Mouse (Mus musculus) retina, postnatal 1 day (tissue): ENCODE measurements at regions not wholly inside any gene's neighbourhood (a gene's known extent, or its start where the extent isn't known, plus 50 kb on each side); places are given as distances from the start of the nearest gene placed in this dataset.

Experiments used
- DNase-seq: peaks from one replicate; pipeline ENCODE4 v3.0.0-alpha.2; 2012

DNA sequence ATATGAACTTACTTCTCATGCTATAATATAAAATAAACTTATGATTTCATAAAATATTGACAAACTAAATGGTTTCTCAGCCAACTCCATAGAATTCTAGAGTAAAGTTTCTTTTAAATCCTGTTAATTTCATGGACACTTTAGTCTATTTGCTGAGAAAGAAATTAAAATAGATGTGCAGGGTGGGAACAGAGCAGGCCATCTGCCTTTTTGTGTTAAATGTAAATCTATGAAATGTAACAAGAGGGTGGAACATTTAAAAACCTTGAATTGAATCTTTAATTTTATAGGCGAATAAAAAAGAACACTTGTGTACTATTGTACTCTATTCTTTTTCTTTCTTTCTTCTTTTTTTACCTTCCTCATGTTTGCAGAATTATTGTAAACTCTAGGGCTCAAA lies 1050.7 kb downstream of the Tbl1xr1 start:
- DNase-seq: no peak

DNA sequence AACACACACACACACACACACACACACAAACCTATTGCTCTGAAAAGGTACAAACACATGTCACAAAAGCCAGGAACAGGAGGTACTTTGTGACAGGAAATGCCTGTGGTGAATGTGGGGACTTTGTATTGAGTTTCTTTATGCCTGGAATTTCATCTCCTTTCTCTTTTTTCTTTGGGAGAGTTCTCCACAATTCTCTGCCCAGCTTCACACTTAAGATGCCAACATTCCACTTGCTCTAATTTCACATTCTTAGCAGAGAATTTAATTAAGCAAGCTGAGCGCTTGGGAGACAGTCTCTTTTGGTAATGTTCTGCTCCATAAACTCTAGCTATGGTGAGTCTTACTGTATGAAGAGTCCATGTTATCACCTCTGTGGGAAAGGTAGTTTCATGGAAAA lies 1059.1 kb downstream of the Tbl1xr1 start:
- no peak for DNase-seq

DNA sequence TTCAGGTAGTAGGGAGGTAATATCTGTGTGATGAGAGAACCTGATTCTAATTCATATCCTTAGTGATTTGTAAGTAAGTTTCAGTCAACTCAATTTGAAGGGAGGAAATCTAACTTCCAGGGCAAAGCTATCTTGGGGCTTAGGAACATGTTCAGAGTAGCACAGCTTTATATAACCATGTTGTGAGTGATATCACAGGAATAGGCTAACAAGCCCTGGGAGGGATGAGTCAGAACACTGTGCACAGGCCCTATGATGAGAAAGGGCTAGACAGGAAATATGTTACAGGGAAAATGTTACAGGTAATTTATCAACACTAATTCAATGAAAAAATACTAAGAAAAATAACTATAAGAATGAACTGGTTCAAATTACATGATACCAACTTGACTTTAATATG lies 1062.5 kb downstream of the Tbl1xr1 start:
- no peak for DNase-seq

DNA sequence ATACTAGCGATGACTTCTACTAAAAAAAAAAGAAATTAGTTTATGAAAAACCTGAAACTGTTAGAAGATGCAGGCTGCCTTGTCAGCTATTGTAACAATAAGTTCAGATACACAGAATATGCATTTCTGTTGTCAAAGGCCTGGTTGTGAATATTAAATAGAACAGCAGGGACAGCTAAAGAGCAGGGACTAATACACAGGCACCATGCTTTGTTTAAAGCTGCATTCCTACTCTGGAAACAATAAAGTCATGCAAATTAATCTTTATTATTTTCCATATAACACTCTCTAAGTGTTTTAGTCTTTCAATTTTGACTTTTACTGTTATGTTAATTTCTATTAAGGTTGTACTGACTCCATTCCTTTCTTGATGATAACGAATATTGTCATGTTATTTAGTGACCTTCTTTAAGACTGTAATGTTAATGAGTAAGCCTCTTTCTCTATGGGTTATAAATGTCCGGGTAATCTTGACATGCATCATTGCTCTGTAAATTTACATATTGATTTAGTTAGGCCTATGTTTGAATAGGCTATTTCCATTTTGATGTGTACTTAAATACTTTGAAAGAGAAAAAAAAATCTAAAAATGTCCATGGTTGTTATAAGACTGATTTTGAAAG lies 1088.5 kb downstream of the Tbl1xr1 start:
- peak; percentile 63 for DNase-seq

DNA sequence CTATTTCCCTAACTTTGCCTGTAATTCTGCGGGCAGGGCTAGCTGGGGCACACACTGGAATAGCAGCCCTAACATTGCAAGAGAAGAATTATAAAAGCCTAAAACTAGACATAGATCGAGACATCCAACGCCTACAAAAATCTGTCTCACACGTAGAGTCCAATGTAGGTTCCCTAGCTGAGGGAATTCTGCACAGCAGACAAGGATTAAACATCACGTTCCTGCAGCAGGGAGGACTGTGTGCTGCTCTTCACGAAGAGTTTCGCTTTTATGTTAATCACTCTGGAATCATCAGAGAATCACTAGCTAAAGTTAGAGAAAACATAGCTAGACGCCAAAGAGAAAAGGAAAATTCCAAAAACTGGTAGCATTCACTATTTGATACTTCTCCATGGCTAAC lies 1106.9 kb downstream of the Tbl1xr1 start:
- no peak for DNase-seq

DNA sequence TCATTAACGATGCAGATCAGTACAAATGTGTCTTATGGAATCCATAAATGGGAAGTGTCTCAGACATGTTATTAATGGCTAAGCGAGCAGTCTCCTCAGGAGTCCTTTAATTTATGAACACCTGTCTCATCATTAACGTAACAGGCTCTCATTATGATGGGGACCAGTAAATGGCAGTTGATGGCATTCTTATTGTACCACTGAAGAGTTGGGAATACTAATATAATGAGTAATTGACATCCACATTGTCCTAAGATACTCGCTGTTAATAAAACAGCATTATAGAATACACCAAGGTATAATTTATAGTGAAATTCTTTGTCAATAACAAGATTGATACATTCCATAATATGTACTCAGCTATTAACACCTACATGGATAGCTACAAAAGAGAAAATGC lies 1112.0 kb downstream of the Tbl1xr1 start:
- no peak for DNase-seq

DNA sequence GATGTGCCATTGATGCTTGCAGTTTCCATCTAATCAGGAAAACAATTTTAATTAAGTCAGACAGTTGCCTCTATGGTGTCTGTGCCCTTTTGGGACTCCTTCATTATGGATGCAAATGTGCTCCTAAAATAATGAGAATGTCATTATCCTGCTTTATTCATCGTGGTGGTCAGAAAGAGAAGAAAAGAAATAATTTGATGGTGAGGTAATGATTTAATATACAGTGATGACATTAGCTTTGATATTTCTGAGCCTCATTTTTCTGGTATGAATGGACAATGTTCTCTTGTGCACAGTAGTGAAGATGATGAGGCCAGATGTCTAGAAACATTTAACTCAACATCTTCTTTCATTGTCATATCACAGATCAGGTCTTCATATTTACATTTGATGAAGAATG lies 1123.6 kb downstream of the Tbl1xr1 start:
- peak; percentile 94 for DNase-seq

DNA sequence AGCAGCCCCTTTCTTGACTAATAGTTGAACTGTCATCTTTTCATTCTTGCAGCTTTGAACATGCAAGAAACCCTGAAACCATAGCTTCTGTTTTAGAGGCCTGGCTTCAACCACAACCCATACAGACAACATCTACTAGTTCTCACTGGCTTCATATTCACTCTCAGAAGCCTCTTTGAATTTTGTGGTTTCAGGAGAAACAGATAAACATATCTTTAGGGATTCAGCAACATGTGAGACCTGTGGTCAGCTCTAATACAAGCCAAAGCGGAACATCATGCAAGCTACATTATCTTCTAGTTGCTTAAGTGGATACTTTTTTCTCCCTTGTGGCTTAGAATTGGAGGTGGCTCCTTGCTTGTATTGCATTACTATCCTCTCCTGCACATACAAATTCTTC lies 1138.0 kb downstream of the Tbl1xr1 start:
- DNase-seq: no peak

DNA sequence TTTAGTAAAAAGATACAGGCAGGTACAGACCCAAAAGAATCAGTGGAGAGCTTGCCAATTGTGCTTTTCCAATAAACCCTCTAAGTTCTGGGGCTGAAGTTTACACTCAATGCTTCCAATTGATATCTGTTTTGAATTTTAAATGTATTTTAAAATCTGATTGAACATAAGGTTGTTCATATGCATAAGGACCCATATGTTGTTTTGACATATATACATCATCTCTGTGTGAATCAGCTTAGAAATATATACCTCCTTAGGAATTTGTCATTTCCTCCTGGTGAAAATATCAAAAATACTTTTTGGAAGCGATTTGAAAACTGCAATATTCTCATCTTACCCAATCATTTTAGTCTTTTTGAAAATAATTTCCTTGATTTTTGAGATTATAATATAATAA lies 1140.3 kb downstream of the Tbl1xr1 start:
- DNase-seq: no peak

DNA sequence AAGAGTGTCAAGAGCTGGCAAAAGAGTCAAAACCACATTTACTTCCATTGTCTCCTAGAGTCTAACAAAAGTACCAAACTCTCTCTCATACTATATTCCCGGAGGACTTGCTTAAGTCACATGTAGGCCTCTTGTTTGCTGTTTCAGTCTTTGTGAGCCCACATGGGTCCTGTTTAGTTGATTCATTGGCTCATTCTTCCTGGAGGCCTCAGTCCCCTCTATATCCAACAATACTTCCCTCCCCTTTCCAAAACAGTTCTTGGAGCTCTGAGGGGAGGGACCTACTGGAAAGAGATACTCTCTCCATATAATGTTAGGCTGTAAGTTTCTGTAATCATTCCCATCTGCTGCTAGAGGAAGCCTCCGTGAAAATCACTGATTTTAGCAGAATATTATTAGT lies 1171.8 kb downstream of the Tbl1xr1 start:
- no peak for DNase-seq

DNA sequence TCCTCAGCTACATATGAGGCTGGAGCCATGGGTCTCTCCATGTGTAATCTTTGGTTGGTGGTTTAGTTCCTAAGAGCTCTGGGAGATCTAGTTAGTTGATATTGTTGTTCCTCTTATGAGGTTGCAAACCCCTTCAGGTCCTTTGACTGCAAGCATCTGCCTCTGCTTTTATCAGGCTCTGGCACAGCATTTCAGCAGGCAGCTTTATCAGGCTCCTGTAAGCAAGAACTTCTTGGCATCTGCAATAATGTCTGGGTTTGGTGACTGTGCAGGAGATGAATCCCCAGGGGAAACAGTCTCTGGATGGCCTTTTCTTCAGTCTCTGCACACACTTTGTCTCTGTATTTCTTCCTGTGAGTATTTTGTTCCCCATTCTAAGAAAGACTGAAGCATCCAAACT lies 1175.7 kb downstream of the Tbl1xr1 start:
- no peak for DNase-seq

DNA sequence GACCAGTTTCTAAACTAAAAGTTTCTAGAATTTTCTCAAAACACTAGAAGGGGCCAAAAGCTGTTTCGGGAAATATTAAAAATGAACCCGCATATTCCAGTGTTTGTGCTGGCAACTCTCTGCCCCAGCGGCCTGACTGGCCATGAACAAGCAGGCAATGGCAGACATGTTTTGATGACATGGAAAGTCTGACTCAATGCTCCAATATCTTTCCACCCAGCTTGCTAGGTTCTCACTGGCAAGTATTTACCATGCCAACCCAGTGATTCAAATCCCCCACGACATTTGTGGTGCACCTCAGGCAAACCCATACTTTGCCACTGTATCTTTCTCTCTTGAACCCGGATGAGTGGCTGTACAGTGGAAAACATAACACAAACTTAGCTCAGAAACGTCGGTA lies 1222.4 kb downstream of the Tbl1xr1 start:
- DNase-seq: no peak

DNA sequence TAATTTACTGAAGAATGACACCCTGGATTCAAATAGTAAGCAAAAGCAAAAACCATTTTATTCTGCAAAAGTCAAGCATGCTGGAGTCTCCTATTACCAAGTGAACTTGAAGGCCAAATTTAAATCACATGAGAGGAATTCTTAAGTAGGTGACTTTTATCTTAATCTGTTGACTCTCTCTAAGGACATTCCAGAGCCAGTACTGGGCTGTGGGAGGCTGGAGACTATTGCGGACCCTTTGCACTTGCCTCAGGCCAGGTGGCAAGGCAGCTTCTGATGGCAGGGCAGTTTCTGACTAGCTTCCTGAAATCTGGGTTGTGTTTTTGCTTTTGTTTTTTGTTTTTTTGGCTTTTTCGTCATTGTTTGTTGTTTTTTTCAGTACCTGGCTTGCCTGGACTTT lies 1257.8 kb downstream of the Tbl1xr1 start:
- DNase-seq: no peak

DNA sequence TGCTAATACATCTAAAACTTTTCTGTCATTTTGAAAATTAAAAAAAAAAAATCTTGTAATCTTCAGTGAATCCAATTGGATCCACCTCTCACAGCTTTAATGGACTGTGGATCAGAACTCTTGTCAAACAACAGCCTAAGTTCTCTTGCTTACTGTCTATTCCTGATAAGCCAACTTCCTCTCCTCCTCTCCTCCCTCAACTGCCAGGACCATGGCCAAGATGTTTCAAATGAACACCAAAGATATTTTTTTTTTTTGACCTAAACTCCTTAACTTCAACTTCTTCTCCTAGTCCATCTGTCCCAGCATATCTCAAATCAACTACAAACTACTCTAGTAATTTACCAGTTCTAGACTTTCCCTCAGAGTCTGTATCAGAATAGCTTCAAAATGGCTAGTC lies 1258.5 kb downstream of the Tbl1xr1 start:
- DNase-seq: no peak

DNA sequence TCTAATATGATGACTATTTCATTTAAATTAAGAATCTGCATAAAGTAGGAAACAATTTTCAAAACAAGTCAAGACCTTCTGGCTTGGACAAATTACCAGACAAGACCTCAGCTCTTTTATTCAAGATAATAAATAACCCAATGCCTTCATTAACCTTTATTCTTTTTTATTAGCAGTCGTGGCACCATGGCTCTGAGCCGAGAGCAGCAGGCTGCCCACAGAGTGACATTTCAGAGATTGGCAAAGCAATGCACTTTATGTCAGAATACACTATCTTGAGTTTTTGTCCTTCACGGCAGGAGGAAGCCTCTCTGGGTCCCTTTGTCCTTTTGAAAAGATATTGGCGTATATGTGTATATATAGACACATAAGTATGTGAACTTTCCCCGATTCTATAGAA lies 1297.9 kb downstream of the Tbl1xr1 start:
- DNase-seq: no peak

DNA sequence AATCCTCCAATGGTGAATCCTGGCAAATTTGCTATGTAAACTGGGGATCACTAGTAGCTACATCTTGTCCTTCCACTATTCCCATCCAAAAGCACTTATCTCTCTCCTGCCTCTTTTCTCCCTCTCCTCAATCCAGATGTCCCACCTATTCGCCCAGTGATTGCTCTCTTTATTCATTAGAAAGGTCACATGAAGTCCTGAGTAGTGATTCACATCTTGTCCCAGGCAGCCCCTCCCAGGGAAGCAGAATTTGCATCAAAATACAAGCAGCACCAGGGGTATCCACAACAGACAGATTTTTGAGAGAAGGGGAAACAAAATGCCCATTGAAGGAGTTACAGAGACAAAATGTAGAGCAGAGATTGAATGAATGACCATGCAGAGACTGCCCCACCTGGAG lies 1328.4 kb downstream of the Tbl1xr1 start:
- no peak for DNase-seq

DNA sequence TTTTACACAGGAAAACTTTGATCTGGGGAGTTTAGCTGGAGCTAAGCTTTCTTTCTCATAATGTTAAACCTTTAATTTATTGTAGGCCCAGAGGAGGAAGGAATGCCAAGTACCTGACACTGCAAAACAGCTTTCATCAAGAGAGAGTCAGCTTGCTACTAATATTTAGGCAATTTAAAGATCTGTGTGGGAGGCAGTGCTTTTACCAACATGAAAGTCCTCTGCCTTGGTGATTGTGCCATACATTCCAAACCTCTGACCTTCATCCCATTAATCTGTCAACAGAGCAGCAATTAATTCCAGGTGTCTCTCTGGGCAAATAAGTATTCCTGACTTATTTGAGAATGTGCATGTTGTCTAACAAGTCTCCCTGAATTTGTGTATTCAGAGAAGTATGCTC lies 1333.0 kb downstream of the Tbl1xr1 start:
- no peak for DNase-seq

DNA sequence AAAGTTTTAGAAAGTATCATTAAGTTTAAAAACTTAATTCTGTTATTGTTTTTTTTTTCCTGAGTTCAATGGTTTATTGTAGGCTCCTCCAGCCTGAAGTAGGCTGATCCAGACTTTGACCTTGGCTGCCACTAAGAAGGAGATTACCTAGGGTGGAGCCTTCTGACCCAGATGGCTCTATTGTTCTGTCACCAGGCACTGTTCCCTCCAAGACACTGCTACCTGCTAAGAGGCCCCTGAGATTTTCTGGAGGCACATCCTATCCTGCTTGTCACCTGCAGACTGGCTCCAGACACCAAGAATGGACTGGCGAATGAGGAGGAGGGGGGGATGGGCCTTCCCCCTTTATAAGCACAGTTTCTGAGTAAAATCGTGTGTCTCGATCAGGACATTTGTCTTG lies 1350.5 kb downstream of the Tbl1xr1 start:
- DNase-seq: no peak

DNA sequence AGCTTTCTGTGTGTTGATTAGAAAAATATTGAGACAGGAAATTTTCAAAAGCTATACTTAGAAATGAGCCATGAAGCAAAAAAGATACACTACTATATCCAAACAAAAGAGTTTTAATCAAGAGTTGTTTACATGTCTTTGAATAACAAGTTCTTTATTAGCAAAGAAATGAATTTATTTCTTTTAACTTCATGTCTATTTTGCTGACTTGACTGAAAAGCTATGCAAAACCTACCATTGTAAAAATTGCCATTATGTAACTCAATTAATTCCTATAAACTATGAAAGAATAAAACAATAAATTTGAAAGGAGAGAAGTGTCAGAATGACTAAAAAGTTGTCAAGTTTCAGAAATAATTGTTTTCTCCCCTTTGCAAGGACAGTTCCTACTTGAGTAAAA lies 1358.6 kb downstream of the Tbl1xr1 start:
- no peak for DNase-seq

DNA sequence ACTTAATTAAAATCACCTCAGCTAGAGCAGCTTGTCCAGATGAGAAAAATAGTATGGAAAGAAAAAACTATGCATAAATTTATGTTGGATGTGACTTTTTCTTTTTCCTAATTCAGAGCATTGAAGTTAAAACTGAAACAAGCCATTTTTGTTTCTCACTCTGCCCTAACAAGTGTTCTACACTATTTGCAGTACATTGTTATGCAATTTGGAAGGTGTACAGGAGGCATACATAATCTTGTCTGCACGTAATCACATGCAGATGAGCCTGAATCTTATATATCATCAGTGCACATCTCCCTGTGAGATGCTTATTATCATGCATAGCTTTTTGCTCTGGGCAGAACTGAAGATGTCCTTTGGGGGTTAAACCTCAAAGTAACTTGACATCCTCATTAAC lies 1381.3 kb downstream of the Tbl1xr1 start:
- DNase-seq: no peak

DNA sequence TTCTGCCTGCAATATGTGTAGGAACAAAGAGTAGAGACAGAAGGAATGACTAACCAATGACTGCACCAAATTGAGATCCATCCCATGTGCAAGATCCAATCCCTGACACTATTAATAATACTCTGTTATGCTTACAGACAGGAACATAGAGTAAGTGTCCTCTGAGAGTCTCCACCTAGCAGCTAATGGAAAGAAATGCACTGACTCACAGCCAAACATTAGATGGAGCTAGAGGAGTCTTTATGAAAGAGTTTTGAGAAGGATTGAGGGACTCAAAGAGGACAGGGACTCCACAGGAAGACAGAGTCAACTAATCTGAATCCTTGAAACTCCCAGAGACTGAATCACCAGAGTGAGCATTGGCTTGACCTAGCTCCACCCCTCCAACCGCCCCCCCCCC lies 1423.4 kb downstream of the Tbl1xr1 start:
- DNase-seq: no peak

DNA sequence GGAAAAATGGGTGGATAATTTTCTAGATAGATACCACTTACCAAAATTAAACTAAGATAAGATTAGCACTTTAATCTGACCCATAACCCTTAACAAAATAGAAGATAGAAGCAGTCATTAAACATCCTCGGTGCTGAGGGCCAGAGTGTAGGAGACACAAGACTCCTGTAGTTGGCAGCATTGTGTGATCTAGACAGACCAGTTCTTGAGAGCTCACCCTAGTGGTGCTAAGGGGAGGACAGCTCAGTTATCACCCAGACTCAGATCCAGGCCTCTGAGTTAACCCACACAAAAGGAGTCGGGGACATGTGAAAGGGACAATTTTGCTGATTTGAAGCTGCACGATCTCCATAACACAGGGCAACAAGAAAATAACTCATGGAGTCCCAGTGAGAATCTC lies 1471.1 kb downstream of the Tbl1xr1 start:
- DNase-seq: no peak

DNA sequence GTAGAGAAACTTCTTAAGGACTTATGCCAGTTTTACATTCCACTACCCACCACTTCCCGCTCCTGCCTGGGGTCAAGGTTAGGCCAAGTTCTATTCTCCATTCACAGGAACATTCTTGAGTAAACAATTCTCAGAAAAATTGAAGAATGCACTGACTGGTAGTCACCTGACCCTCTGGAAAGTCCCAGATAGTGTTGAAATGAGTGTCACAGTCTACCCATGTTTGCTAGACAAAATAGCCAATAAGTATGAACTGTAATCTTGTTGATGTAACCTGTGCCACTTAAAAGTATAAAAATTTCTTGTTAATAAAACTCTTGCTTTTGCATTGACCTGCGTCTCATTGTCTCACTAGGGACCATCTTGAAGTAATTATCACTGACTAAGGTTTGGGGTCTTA lies 1487.9 kb downstream of the Tbl1xr1 start:
- DNase-seq: no peak

DNA sequence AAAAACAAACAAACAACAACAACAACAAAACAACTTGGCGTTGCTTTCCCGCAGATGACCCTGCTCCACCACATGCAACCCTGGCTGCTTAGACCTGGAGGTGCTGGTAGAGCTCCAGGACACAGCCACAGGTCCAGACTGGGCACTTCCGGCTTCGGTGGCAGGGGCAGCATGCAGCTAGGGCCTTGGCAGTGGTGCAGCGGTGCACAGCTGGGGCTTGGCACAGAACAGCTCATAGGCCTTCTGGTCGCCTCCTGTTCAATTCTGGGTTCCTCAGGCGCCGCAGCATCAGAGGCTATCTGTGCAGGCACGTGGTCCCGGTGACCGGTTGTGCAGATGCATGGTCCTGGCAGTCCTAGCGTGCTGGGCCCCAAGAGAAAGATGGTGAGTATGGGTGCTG lies 1492.4 kb downstream of the Tbl1xr1 start:
- no peak for DNase-seq

DNA sequence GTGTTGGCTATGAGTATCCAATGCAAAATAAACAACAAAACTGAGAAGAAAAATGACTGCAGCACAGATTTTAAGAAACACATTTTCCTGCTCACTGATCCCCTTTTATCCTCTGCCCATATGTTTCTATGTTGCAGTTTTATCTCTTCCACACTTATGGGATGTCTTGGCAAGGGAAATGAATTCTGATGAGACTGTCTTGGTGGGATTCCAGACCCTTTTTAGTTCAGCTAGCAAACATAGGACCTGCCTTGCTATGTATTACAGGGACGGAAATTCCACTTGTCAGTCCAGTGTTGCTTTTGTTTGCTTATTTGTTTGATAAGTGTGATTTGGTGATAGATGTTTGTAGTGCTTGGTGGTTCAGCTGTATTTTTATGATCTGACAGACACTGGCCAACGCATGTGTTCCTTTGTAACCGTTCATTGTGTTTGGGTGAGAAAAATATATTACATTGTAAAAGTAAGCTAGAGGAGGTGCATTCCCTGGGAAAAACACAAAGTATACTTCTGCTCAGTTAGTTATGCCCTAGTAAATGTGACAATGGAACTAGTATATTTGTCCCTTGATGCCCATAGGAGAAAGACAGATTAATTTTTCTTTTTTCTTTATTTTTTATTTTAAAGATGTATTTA lies 1516.2 kb downstream of the Tbl1xr1 start:
- DNase-seq: no peak
